Mouse (Mus musculus) lung, postnatal 25 days (tissue): ENCODE data around the gene Gins2.

Experiments used
- DNase-seq: peaks from one replicate; pipeline ENCODE4 v3.0.0; 2022; ENCODE audit warnings: low spot score

The Gins2 gene

DNA sequence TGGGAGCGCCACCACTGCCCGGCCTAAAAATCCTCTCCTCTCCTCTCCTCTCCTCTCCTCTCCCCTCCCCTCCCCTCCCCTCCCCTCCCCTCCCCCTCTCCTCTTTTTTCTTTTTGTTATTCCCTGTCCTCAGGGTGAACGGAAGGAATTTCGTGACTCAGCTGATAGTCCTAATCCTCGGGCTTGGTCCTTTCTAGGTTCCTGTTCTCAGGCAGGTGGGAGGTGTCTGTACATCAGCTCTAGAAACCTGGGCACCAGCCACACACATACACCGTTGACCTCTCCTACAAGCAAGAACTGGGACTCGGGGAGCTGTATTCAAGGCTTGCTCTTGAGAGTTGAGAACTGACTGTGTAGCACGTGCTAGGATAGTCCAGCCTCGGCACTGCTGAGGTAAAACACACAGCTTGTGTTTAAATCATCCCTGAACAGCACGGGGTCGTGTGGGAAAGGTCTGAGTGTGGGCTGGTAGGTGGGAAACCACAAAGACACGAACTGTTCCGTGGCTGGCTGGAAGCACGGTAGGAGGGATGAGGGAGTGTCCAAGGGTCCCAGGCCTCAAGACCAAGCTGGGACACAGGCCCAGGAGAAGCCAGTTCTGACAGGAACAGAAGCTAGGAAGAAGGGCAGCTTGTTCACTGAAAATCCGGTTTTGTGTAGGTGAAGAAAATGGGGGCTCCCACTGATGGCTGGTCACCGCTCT lies 58.0 kb downstream of the Gins2 start:
- no peak for DNase-seq

- peak; percentile 46 for DNase-seq
Measured at GRCm38 (mm10) chr8:120529226-120529625, 59.9 kb downstream of the Gins2 start.
